Mouse (Mus musculus) heart, adult 2 months (tissue): ENCODE results near the gene Vkorc1.

Experiments
- CTCF ChIP-seq: fragments of 200-600 bp; IDR thresholded peaks from 2 replicates; pipeline ENCODE4 v1.8.1; 2022; ENCODE audit warnings: antibody characterized with exemption, mild to moderate bottlenecking, moderate library complexity
- EP300 ChIP-seq: fragments of 200-500 bp; IDR thresholded peaks from 2 replicates; pipeline ENCODE4 v1.6.1; 2011; ENCODE audit warnings: low read depth, low read length, control low read depth; ENCODE audit not compliant: insufficient read depth
- POLR2A ChIP-seq: fragments of 200-500 bp; IDR thresholded peaks from 2 replicates; pipeline ENCODE4 v1.6.1; 2011; ENCODE audit warnings: mild to moderate bottlenecking, low read depth, low read length, control low read depth; ENCODE audit not compliant: insufficient read depth

GRCm38 (mm10) chr7:127929923-127930322, 34.5 kb upstream of the Vkorc1 start, which contains the start of gene Prss8:
- no peak for TF ChIP-seq EP300
- no peak for TF ChIP-seq POLR2A
- TF ChIP-seq CTCF, result no peak
